Mouse (Mus musculus) adrenal gland (tissue): ENCODE measurements around the gene Sh3pxd2a.

Experiments
- intact Hi-C: fragments of 180-260 bp; cut with DNase I; formaldehyde crosslinking; loops from one replicate; pipeline ENCODE4 v1.15.1; 2025

The Sh3pxd2a gene

GRCm38 (mm10) chr19:47444488-47444887 lies 19.7 kb downstream of the Sh3pxd2a start:
- intact Hi-C loops, result no loop called here

- intact Hi-C loops, result no loop called here
Observed at GRCm38 (mm10) chr19:47442294-47442627, 21.9 kb downstream of the Sh3pxd2a start.

GRCm38 (mm10) chr19:47441541-47442293 lies 22.5 kb downstream of the Sh3pxd2a start:
- intact Hi-C loops, result no loop called here

- intact Hi-C loops, result no loop called here
Observed at GRCm38 (mm10) chr19:47440967-47441366, 23.2 kb downstream of the Sh3pxd2a start.

- intact Hi-C loops, result no loop called here
Observed at GRCm38 (mm10) chr19:47440435-47440803, 23.8 kb downstream of the Sh3pxd2a start.

GRCm38 (mm10) chr19:47439726-47440434 lies 24.3 kb downstream of the Sh3pxd2a start:
- intact Hi-C loops, result no loop called here

GRCm38 (mm10) chr19:47438445-47438844 lies 25.8 kb downstream of the Sh3pxd2a start:
- intact Hi-C loops, result no loop called here

- intact Hi-C loops, result no loop called here
Observed at GRCm38 (mm10) chr19:47437040-47437439, 27.2 kb downstream of the Sh3pxd2a start.

GRCm38 (mm10) chr19:47436236-47436635 lies 28.0 kb downstream of the Sh3pxd2a start:
- intact Hi-C loops, result no loop called here

GRCm38 (mm10) chr19:47434655-47435054 lies 29.5 kb downstream of the Sh3pxd2a start:
- intact Hi-C loops, result no loop called here

GRCm38 (mm10) chr19:47432339-47432738 lies 31.9 kb downstream of the Sh3pxd2a start:
- intact Hi-C loops, result no loop called here

- intact Hi-C loops, result no loop called here
Observed at GRCm38 (mm10) chr19:47431189-47431931, 32.8 kb downstream of the Sh3pxd2a start.

GRCm38 (mm10) chr19:47430160-47430559 lies 34.0 kb downstream of the Sh3pxd2a start:
- intact Hi-C loops, result no loop called here

- intact Hi-C loops, result no loop called here
Observed at GRCm38 (mm10) chr19:47429245-47429644, 35.0 kb downstream of the Sh3pxd2a start.

- intact Hi-C loops, result no loop called here
Observed at GRCm38 (mm10) chr19:47428794-47429193, 35.4 kb downstream of the Sh3pxd2a start.

GRCm38 (mm10) chr19:47427841-47428789 lies 36.1 kb downstream of the Sh3pxd2a start:
- intact Hi-C loops, result no loop called here

GRCm38 (mm10) chr19:47423632-47424031 lies 40.6 kb downstream of the Sh3pxd2a start:
- intact Hi-C loops, result no loop called here

GRCm38 (mm10) chr19:47421128-47421898 lies 42.9 kb downstream of the Sh3pxd2a start:
- intact Hi-C loops, result no loop called here

- intact Hi-C loops, result no loop called here
Observed at GRCm38 (mm10) chr19:47420539-47420938, 43.7 kb downstream of the Sh3pxd2a start.

GRCm38 (mm10) chr19:47419208-47419607 lies 45.0 kb downstream of the Sh3pxd2a start:
- intact Hi-C loops, result no loop called here
